Mouse (Mus musculus) megakaryocyte-erythroid progenitor cell, adult 5-6 weeks (primary cell): ENCODE results near the gene Hist1h4j. TPM values are rescaled to one million over a fixed set of nuclear protein-coding genes. Genes with fewer than 3 reads are reported as not detected.

Source experiments
- ATAC-seq: replicated peaks from 2 replicates; pipeline ENCODE4 v1.8.0; 2016; ENCODE audit warnings: mild to moderate bottlenecking, inconsistent platforms; ENCODE audit not compliant: severe bottlenecking, poor library complexity, low FRiP score, low TSS enrichment
- total RNA-seq, 2 experiments: library from RNA; stranded (forward) in 1 of 2; stranded (reverse) in 1 of 2; fragments of 200-1000, 215-1000 nt in 1 of 2; fragments of >200 nt in 1 of 2; fragmentation: Nextera tagmentation in 1 of 2; gene quantifications; 2 replicates each; pipeline ENCODE4 v1.2.3; 2014 to 2017

The Hist1h4j gene
- total RNA-seq, 2 experiments from 2014 or later = 3.8 to 554 TPM

- ATAC-seq = peak; percentile 39
Measured at GRCm38 (mm10) chr13:21722373-21722925, 12.4 kb upstream of the Hist1h4j start.

DNA sequence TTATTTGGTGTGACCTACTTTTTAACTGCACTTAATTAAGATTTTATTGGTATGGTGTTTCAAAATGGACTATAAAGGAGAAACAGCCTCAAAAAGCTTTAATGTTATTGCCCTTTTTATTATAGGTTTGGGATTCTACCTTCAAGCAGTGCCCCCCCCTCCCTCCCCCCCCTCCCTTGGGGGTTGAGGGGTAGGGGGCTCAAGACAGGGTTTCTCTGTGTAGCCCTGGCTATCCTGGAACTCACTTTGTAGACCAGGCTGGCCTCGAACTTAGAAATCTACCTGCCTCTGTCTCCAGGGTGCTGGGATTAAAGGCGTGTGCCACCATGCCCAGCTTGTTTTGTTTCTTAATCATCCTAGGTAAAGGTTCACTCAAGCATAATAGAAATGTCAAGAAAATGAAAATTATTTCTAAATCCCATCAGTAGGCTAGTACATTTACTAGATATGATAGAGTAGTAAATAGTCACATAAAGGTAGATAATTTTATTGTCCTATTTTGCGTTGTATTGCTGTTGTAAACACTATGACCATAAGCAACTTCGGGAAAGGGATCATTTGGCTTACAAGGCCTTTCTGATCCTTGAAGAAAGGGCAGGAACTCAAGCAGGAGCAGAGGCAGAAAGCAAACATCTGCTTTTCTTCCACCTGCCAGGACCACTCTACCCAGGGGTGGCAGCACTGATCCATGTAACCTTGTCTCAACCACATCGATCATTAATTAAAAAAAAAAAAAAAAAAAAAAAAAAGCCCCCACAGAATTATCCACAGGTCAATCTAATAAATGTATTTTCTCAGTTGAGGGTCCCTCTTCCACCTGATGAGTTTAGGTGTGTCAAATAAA, 11.6 kb upstream of the Hist1h4j start:
- no peak for ATAC-seq

- ATAC-seq = peak; percentile 59
Measured at GRCm38 (mm10) chr13:21727948-21728572, 6.8 kb upstream of the Hist1h4j start.

DNA sequence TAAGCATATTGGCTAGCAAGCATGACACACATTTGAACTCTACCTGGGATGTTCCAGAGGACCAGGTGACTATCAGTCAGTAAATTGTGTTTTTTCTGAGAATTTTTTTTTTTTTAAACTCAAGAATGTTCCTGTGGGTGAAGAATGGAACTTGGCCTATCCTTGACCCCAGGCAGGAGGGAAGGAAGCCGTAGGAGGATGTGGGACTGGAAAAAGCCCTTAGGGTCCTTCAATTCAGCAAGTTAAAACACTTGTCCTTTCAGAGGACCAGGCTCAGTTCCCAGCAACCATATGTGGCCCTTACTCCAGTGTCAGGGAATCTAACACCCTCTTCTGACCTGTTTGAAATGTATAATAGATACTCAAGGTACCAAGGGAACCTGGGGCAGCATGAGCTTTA, 5.3 kb upstream of the Hist1h4j start:
- no peak for ATAC-seq

DNA sequence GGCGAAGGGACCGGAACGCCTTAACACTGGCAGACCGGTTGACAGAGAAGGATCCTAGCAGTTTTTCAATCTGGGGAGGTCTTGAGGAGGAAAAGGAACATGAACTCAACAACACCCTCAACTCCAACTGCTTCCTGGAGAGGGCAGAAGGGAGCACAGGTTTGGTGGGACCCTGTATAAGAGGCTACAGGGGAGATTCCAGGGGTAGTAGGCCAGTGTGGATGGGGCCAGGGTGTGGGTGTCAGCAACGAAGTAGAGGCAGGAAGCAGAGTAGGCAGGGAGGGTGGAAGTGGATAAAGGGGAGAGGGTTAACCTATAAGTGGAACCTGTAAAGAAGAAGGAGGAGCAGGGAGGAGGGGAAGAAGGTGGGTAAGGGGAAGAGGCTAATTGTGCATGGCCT, 1.4 kb upstream of the Hist1h4j start:
- ATAC-seq = no peak

DNA sequence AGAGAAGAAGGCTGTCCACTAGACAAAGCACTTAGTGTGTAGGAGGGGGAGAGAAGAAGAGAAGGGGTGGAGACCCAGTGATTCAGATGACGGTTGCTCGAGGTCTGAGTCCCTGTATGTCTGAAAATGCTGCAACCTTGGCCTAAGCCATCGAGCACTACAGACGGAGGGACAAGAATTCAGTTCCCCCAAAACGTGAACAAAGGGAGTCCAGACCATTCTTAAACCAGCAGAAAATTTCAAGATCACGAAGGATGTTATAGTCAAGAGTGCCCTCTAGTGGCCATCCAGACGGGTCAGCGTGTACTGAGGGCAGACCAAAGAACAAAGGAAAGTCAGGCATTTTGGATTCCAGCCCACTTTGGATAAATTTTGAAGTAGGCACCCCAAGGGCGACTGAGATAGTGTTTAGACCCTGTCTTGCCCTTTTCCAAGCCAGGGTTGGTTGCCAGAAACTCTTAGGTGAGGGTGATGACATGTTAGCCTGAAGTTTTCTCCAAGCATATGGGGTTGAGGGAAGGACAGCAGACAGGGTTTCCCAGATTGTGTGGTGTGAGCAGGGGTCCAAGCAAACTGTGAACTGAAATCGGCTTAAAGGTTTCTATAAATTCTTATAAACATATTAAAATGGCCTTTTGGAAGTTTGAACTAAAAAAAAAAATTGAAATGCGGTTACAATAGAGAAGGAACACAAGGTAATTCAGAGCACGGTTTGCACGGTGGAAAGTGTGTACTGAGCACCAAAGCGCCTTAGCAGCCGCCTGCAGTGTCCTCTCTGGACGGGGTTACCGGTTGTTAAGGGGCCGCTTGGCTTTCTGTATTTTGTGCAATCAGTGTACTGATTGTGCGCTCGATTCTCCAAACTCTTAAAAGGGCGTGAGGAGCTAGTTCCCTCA, 606 bp upstream of the Hist1h4j start:
- ATAC-seq = peak; percentile 60

- ATAC-seq = no peak
Measured at GRCm38 (mm10) chr13:21745006-21745405, 10.1 kb downstream of the Hist1h4j start.

- peak; percentile 13 for ATAC-seq
Measured at GRCm38 (mm10) chr13:21749387-21750158, 14.7 kb downstream of the Hist1h4j start.

GRCm38 (mm10) chr13:21750159-21751017, 15.5 kb downstream of the Hist1h4j start, which contains the start of gene Hist1h4k:
Gene Hist1h4k, minus strand, starts transcription at chr13:21750505.
- ATAC-seq = peak; percentile 43

GRCm38 (mm10) chr13:21751417-21751816, 16.6 kb downstream of the Hist1h4j start:
- ATAC-seq = no peak

- ATAC-seq = no peak
Measured at GRCm38 (mm10) chr13:21751827-21752226, 17.0 kb downstream of the Hist1h4j start.

DNA sequence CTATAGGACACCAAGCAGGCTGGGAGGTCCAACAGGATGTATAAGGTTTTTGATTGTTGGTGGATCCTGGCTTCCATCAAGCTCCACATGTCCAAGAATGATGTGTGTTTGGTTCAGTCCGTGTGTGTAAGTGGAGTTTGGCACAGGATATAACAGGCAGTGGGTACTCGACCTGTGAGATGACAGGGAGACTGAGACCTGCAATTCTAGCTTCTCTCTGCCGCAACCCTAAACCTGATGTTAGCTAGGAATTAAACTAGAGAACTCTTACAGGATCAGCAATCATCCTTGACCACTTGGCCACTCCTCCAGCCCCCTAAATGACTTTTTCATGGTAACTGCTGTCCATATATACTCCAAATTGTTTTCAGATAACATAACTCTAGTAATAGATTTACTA, 17.5 kb downstream of the Hist1h4j start:
- ATAC-seq = no peak

- peak; percentile 9 for ATAC-seq
Measured at GRCm38 (mm10) chr13:21753051-21753523, 18.2 kb downstream of the Hist1h4j start.

DNA sequence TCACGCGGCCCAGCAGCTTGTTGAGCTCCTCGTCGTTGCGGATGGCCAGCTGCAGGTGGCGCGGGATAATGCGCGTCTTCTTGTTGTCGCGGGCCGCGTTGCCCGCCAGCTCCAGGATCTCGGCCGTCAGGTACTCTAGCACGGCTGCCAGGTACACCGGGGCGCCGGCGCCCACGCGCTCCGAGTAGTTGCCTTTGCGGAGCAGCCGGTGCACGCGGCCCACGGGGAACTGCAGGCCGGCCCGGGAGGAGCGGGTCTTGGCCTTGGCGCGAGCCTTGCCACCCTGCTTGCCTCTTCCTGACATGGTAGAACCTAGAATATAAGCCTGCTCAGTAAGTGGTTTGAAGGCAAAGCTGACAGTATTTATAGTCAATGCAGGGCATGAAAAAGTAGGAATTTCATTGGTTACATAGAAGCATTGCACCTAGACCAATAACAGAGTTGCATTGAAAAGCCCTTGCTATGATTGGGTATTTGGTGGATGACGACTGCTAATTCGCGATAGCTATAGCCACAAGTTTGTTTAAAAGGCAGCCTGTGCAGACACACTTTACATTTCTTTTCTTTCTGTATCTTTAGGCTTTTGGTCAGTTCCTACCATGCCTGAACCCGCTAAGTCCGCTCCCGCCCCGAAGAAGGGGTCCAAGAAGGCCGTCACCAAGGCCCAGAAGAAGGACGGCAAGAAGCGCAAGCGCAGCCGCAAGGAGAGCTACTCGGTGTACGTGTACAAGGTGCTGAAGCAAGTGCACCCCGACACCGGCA, 18.8 kb downstream of the Hist1h4j start, which contains the start of the genes Hist1h2ak and Hist1h2bn:
Gene Hist1h2ak, minus strand, starts transcription at position 304 of the 762 bp plus-strand sequence.
Gene Hist1h2bn, plus strand, starts transcription at position 600 of the 762 bp plus-strand sequence.
- ATAC-seq = peak; percentile 78

GRCm38 (mm10) chr13:21754294-21755001, 19.6 kb downstream of the Hist1h4j start:
- ATAC-seq = peak; percentile 39

GRCm38 (mm10) chr13:21755707-21756106, 20.8 kb downstream of the Hist1h4j start:
- no peak for ATAC-seq
